Mouse (Mus musculus) liver, embryonic 14.5 days (tissue): ENCODE results near the gene Shank2.

Experiments
- CTCF ChIP-seq: IDR thresholded peaks from 2 replicates; pipeline ENCODE4 v1.5.1; 2016; ENCODE audit warnings: antibody characterized with exemption, low read depth, control low read depth
- EP300 ChIP-seq: IDR thresholded peaks from 2 replicates; pipeline ENCODE4 v1.6.1; 2016; ENCODE audit warnings: antibody characterized with exemption, low read depth

DNA sequence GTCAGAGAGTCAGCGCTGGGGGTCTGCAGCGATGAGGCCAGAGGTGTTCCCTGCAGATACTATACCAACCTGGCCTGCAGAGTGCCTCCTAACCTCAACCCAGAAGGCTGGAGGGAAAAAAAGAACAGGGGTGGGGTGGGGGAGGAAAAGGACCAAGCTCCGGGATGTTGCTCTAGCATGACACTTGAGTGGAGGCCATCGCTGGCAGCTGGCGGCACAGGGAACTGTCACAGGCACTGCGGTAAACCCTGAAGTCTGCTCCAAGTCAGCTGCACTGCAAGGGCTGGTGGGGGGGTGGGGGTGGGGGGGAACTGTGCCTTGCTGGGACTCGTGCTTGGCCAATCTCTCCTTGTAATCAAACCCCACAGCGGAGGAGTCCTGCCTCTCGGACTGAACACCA lies 448.9 kb downstream of the Shank2 start:
- no peak for TF ChIP-seq EP300
- no peak for TF ChIP-seq CTCF
